Mouse (Mus musculus) liver, postnatal 0 days (tissue): ENCODE measurements at regions not wholly inside any gene's neighbourhood (a gene's known extent, or its start where the extent isn't known, plus 50 kb on each side); places are given as distances from the start of the nearest gene placed in this dataset.

Experiments used
- CTCF ChIP-seq: sonication (generic); IDR thresholded peaks from 2 replicates; pipeline ENCODE4 v1.5.1; 2016; ENCODE audit warnings: antibody characterized with exemption, low read depth
- EP300 ChIP-seq: IDR thresholded peaks from 2 replicates; pipeline ENCODE4 v1.6.1; 2016; ENCODE audit warnings: antibody characterized with exemption, low read depth, mild to moderate bottlenecking

GRCm38 (mm10) chr16:15373961-15374360 is 56.7 kb downstream of the Gm21897 start:
- TF ChIP-seq EP300 (no peak), CTCF (no peak)
